In genomic region chr1:133967481-133968017, GRCm38 (mm10) we compare ENCODE assay signal across 1 mouse cellular context.
TF ChIP-seq lines count a peak whose summit lies in the region.

No protein-coding gene starts in this region.

TF ChIP-seq in CH12.LX, 34 proteins besides CTCF, POLR2A, EP300 and RAD21 (continued from another document):
- TF ChIP-seq KAT2A (IDR thresholded peaks at IDR 0.05; ENCODE audit: insufficient replicate concordance, low read length) (no peak), IRF4 (IDR thresholded peaks at IDR 0.05; ENCODE audit: low read depth, low read length) (no peak), ZNF384 (IDR thresholded peaks at IDR 0.05; ENCODE audit: low read depth, low read length) (no peak), RCOR1 (conservative IDR thresholded peaks at IDR 0.05; ENCODE audit: low read depth, low read length) (no peak), CHD2 (IDR thresholded peaks at IDR 0.05; ENCODE audit: low read length) (no peak)
